Mouse (Mus musculus): ENCODE data around the gene Ube2d3. TPM values are rescaled to one million over a fixed set of nuclear protein-coding genes. Genes with fewer than 3 reads are reported as not detected.
A peak's percentile ranks its signal among the peaks of the same experiment; 100 is the strongest.

The Ube2d3 gene
- total and polyA plus RNA-seq, 3 experiments: 590 to 1,803 (median 1,178) TPM

DNA sequence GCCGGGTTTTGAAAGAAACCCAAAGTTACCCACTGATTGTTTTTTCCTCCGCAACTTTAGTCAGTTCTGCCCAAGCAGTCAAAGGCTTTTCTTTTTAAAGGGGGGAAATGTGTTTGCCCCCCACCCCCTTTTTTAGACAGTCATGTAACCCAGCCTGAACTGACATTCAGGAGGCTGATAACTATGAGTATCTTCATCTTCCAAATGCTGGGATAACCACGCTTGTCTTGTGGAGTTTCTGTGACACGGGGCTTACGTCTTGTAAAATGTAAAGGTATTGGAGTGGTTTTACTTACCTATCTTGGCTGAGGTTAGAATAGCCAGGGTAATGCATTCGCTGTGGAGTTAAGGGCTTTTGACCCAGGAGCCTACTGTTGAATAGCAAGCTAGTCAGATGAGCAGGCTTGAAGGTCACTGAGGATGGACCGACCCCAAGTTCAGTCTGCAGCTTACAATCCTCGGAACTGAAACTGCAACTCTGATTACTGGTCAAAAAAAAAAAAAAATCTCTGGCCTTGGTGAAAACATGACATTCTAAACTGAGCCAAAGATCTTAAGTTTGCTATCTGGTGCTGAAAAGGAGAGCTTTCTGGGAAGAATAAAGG, 14.2 kb upstream of the Ube2d3 start, which contains the start of gene Cisd2:
TSS of gene Cisd2 (minus strand) at position 318 of the 605 bp plus-strand sequence.
- peaks cover 60% of the 10 kb centered on the region for H3K79me2 ChIP-seq (replicated peaks; ENCODE audit: control insufficient read depth, extremely low read depth, insufficient read depth, poor library complexity, severe bottlenecking)
- peak within 1 kb of the TSS; percentile 72 for H3K9ac ChIP-seq (ENCODE audit: insufficient read depth, low read depth)
- peak within 1 kb of the TSS; percentile 89 for H3K27ac ChIP-seq (ENCODE audit: insufficient read depth, low read depth)
- peaks cover 0 to 11% of the 10 kb centered on the region in 2 experiments for H3K36me3 ChIP-seq (replicated peaks in 1 of 2; ENCODE audit: control insufficient read depth in 1 of 2, insufficient read depth in 1 of 2, low read length in 1 of 2)
- H3K9me3 ChIP-seq (replicated peaks; ENCODE audit: low read length): no peaks in the 10 kb centered on the region
- TF ChIP-seq MXI1 (IDR thresholded peaks at IDR 0.05; ENCODE audit: low read depth, low read length): peak; percentile 83
- TF ChIP-seq RCOR1 (conservative IDR thresholded peaks at IDR 0.05; ENCODE audit: low read depth, low read length): 0 out of 2 replicates have a peak, but pooled peaks have one; percentile 29
- no peak for TF ChIP-seq NELFE (IDR thresholded peaks at IDR 0.05; ENCODE audit: low read depth, low read length)
- no peak; the same call in 1 of the 2 replicates for TF ChIP-seq POLR2A (IDR thresholded peaks at IDR 0.05; ENCODE audit: low read depth, low read length)
- TF ChIP-seq USF2 (conservative IDR thresholded peaks at IDR 0.05; ENCODE audit: low read depth, low read length): no peak
- TF ChIP-seq TBP (conservative IDR thresholded peaks at IDR 0.05; ENCODE audit: low read depth, low read length): 0 out of 2 replicates have a peak, but pooled peaks have one; percentile 61
- no peak for TF ChIP-seq ZMIZ1 (IDR thresholded peaks at IDR 0.05; ENCODE audit: low read depth, low read length)
- 0 out of 2 replicates have a peak, but pooled peaks have one; percentile 8 for TF ChIP-seq MAZ (IDR thresholded peaks at IDR 0.05; ENCODE audit: low read depth, low read length)
- TF ChIP-seq BHLHE40 (IDR thresholded peaks at IDR 0.05; ENCODE audit: low read depth, low read length): 0 out of 2 replicates have a peak, but pooled peaks have one; percentile 6
- no peak for TF ChIP-seq ELF1 (IDR thresholded peaks at IDR 0.05; ENCODE audit: low read depth, low read length)
- 0 out of 2 replicates have a peak, but pooled peaks have one; percentile 25 for TF ChIP-seq KAT2A (IDR thresholded peaks at IDR 0.05; ENCODE audit: insufficient replicate concordance, low read length)
- peak; percentile 96 for TF ChIP-seq SIN3A (IDR thresholded peaks at IDR 0.05; ENCODE audit: low read length)
- peak; percentile 92 for TF ChIP-seq ZNF384 (IDR thresholded peaks at IDR 0.05; ENCODE audit: low read depth, low read length)
- 0 out of 2 replicates have a peak, but pooled peaks have one; percentile 41 for TF ChIP-seq HCFC1 (IDR thresholded peaks at IDR 0.05; ENCODE audit: low read depth, low read length)
- 0 out of 2 replicates have a peak, but pooled peaks have one; percentile 17 for TF ChIP-seq JUND (conservative IDR thresholded peaks at IDR 0.05; ENCODE audit: low read depth, low read length)
- TF ChIP-seq PAX5 (IDR thresholded peaks at IDR 0.05; ENCODE audit: low read length): no peak
- TF ChIP-seq SMC3 (IDR thresholded peaks at IDR 0.05; ENCODE audit: low read depth, low read length): no peak; the same call in 1 of the 2 replicates
- TF ChIP-seq CTCF (conservative IDR thresholded peaks at IDR 0.05 in 1 of 2, IDR thresholded peaks at IDR 0.05 in 1 of 2; ENCODE audit: low read depth in 2 of 2, low read length in 2 of 2): no peak
- TF ChIP-seq ZC3H11A (IDR thresholded peaks at IDR 0.05; ENCODE audit: low read depth, low read length): no peak
- TF ChIP-seq POLR2AphosphoS2 (IDR thresholded peaks at IDR 0.05; ENCODE audit: low read depth, low read length): no peak
- TF ChIP-seq ZKSCAN1 (IDR thresholded peaks at IDR 0.05; ENCODE audit: borderline replicate concordance, low read depth, low read length): no peak
- 0 out of 2 replicates have a peak, but pooled peaks have one; percentile 7 for TF ChIP-seq ETS1 (conservative IDR thresholded peaks at IDR 0.05; ENCODE audit: low read depth, low read length)
- TF ChIP-seq JUN (IDR thresholded peaks at IDR 0.05; ENCODE audit: insufficient read depth, low read depth, low read length): no peak
- no peak for TF ChIP-seq MEF2A (IDR thresholded peaks at IDR 0.05; ENCODE audit: borderline replicate concordance, low read depth, low read length)
- 0 out of 2 replicates have a peak, but pooled peaks have one; percentile 7 for TF ChIP-seq MYC (IDR thresholded peaks at IDR 0.05; ENCODE audit: low read depth, low read length)
- peak; percentile 37; the same call in 1 of the 2 replicates for TF ChIP-seq IRF4 (IDR thresholded peaks at IDR 0.05; ENCODE audit: low read depth, low read length)
- no peak; the same call in none of the 2 replicates for TF ChIP-seq MAX (IDR thresholded peaks at IDR 0.05; ENCODE audit: low read length)
- TF ChIP-seq GABPA (IDR thresholded peaks at IDR 0.05; ENCODE audit: insufficient replicate concordance, low read depth, low read length): no peak
- no peak for TF ChIP-seq E2F4 (IDR thresholded peaks at IDR 0.05; ENCODE audit: insufficient replicate concordance, low read depth, low read length)
- TF ChIP-seq MAFK (IDR thresholded peaks at IDR 0.05; ENCODE audit: insufficient replicate concordance, low read length): no peak
- peak; percentile 22; the same call in 1 of the 2 replicates for TF ChIP-seq CHD2 (IDR thresholded peaks at IDR 0.05; ENCODE audit: low read length)
- TF ChIP-seq NRF1 (IDR thresholded peaks at IDR 0.05; ENCODE audit: low read depth, low read length): no peak
- TF ChIP-seq RAD21 (IDR thresholded peaks at IDR 0.05; ENCODE audit: low read depth, low read length): no peak
- no peak for TF ChIP-seq UBTF (IDR thresholded peaks at IDR 0.05; ENCODE audit: low read depth, low read length)
- TF ChIP-seq EP300 (IDR thresholded peaks at IDR 0.05; ENCODE audit: low read length): 0 out of 2 replicates have a peak, but pooled peaks have one; percentile 5
- TF ChIP-seq USF1 (IDR thresholded peaks at IDR 0.05; ENCODE audit: low read depth, low read length): no peak
- peak; percentile 96 for TF ChIP-seq CHD1 (IDR thresholded peaks at IDR 0.05; ENCODE audit: low read depth, low read length)
- no peak for TF ChIP-seq TCF12 (IDR thresholded peaks at IDR 0.05; ENCODE audit: low read depth, low read length)
- dilution Hi-C loops (cut with MboI; ENCODE audit: extremely low pct_ligation_motif_present, extremely low pct_unique_long_range_greater_than_20kb, low sequenced_read_pairs) (no loop called here), in situ Hi-C loops (cut with MboI; ENCODE audit: low pct_ligation_motif_present, low pct_unique_long_range_greater_than_20kb, low sequenced_read_pairs) (no loop called here)
- no peaks in the 10 kb centered on the region for H3K27me3 ChIP-seq (replicated peaks)
- H3K4me1 ChIP-seq (ENCODE audit: control insufficient read depth in 1 of 2, insufficient read depth in 2 of 2): peaks cover 3 to 54% of the 10 kb centered on the region in 2 experiments; a peak in 3 of 4 replicates
- no peak for DNase-seq (ENCODE audit: extremely low read depth)
- H3K4me3 ChIP-seq (replicated peaks in 1 of 3; ENCODE audit: low read depth in 2 of 3, low read length in 2 of 3, poor library complexity in 1 of 3): peak within 1 kb of the TSS; percentile 62 to 82 (median 76)
- peak within 1 kb of the TSS; percentile 99 for H3K4me2 ChIP-seq (ENCODE audit: insufficient read depth, low read depth, poor library complexity, severe bottlenecking)
